Mouse (Mus musculus): ENCODE data around the gene Prss35.

GRCm38 (mm10) chr9:86798129-86798528 lies 54.7 kb downstream of the Prss35 start:
- TF ChIP-seq POLR2A (IDR thresholded peaks at IDR 0.05; ENCODE audit: insufficient read length, low read depth), result no peak
- TF ChIP-seq MYOG (IDR thresholded peaks at IDR 0.05; ENCODE audit: control insufficient read depth in 1 of 3, insufficient read depth in 1 of 3, insufficient read length in 2 of 3, low read depth in 2 of 3), result no peak
- TF ChIP-seq TCF12 (IDR thresholded peaks at IDR 0.05; ENCODE audit: insufficient read depth, poor library complexity, severe bottlenecking), result no peak
- TF ChIP-seq USF1 (IDR thresholded peaks at IDR 0.05; ENCODE audit: low read depth), result no peak
- no peak for TF ChIP-seq MAX (IDR thresholded peaks at IDR 0.05; ENCODE audit: low read depth)
- TF ChIP-seq CEBPB (IDR thresholded peaks at IDR 0.05; ENCODE audit: insufficient read depth, poor library complexity, severe bottlenecking), result no peak
- no peak for TF ChIP-seq MYOD1 (IDR thresholded peaks at IDR 0.05; ENCODE audit: control insufficient read depth in 1 of 3, insufficient read length in 2 of 3, low read depth in 2 of 3)
- no peak for TF ChIP-seq POLR2AphosphoS2 (IDR thresholded peaks at IDR 0.05; ENCODE audit: insufficient read length, low read depth)

All from myocyte (in vitro differentiated cells).